Mouse (Mus musculus) stomach, embryonic 14.5 days (tissue): ENCODE measurements around the gene Plppr1. TPM values are rescaled to one million over a fixed set of nuclear protein-coding genes. Genes with fewer than 3 reads are reported as not detected.

ENCODE experiments used
- ATAC-seq: fragments of 200-750 bp; cut with Nextera tagmentation; 2 replicates; pipeline ENCODE4 v1.8.0; 2017; ENCODE audit warnings: low read depth, moderate TSS enrichment; ENCODE audit not compliant: insufficient number of reproducible peaks, insufficient read depth, low FRiP score
- H3K27ac ChIP-seq: fragments of 300-500 bp; sonication (generic); 2 replicates; pipeline ENCODE4 v1.5.1; 2014; ENCODE audit warnings: mild to moderate bottlenecking, low read length, moderate library complexity, mixed read lengths
- H3K27me3 ChIP-seq: fragments of 300-500 bp; sonication (generic); 2 replicates; pipeline ENCODE4 v1.6.1; 2014; ENCODE audit warnings: low read length, control low read depth, mixed read lengths; ENCODE audit not compliant: control insufficient read depth, insufficient read depth
- H3K36me3 ChIP-seq: fragments of 300-500 bp; sonication (generic); 2 replicates; pipeline ENCODE4 v1.6.1; 2014; ENCODE audit warnings: mild to moderate bottlenecking, control low read depth, low read length, moderate library complexity, mixed read lengths; ENCODE audit not compliant: control insufficient read depth, insufficient read depth
- H3K4me1 ChIP-seq: fragments of 300-500 bp; sonication (generic); 2 replicates; pipeline ENCODE4 v1.6.1; 2014; ENCODE audit warnings: low read length, control low read depth, mixed read lengths; ENCODE audit not compliant: control insufficient read depth, insufficient read depth
- H3K4me2 ChIP-seq: fragments of 300-500 bp; sonication (generic); replicated peaks from 2 replicates; pipeline ENCODE4 v1.6.1; 2014; ENCODE audit warnings: low read depth, low read length, control low read depth
- H3K4me3 ChIP-seq: fragments of 300-500 bp; sonication (generic); 2 replicates; pipeline ENCODE4 v1.5.1; 2014; ENCODE audit warnings: low read depth, low read length, control low read depth
- H3K9ac ChIP-seq: fragments of 300-500 bp; sonication (generic); replicated peaks from 2 replicates; pipeline ENCODE4 v1.6.1; 2014; ENCODE audit warnings: low read depth, mild to moderate bottlenecking, control low read depth, low read length, moderate library complexity, mixed read lengths
- H3K9me3 ChIP-seq: fragments of 300-500 bp; sonication (generic); 2 replicates; pipeline ENCODE4 v1.6.1; 2016; ENCODE audit warnings: low read depth, low read length, control low read depth; ENCODE audit not compliant: control insufficient read depth
- WGBS: fragments of 180-500 bp; shearing (Covaris S2); extraction: QIAGEN DNeasy Blood & Tissue Kit; methylation state at CpG from one replicate; pipeline ENCODE4 v1.1.7; 2014; 5-methylcytosine and 5-hydroxymethylcytosine counted together
- polyA plus RNA-seq: library from polyadenylated mRNA; unstranded; fragments of >200 nt; fragmentation: Nextera tagmentation; extraction: Ambion mirVana; gene quantifications from 2 replicates; pipeline ENCODE4 v1.2.1, GENCODE M21; 2014

Gene Plppr1
- polyA plus RNA-seq, 1 experiment from 2014 or later = 4.3 TPM

GRCm38 (mm10) chr4:49179471-49180181, 120.6 kb downstream of the Plppr1 start:
- 0 out of 2 replicates have a peak, but pooled peaks have one; percentile 53 for ATAC-seq
- no peak overlapping the region for H3K4me2 ChIP-seq
- H3K27me3 ChIP-seq = no peaks in the 10 kb centered on the region
- no peaks in the 10 kb centered on the region for H3K4me1 ChIP-seq
- H3K9ac ChIP-seq = no peak overlapping the region
- H3K27ac ChIP-seq = no peak overlapping the region
- no peaks in the 10 kb centered on the region for H3K36me3 ChIP-seq
- WGBS = 33% methylated on average over 2 of the region's 2 CpGs
- H3K9me3 ChIP-seq = no peaks in the 10 kb centered on the region
- H3K4me3 ChIP-seq = no peak overlapping the region

DNA sequence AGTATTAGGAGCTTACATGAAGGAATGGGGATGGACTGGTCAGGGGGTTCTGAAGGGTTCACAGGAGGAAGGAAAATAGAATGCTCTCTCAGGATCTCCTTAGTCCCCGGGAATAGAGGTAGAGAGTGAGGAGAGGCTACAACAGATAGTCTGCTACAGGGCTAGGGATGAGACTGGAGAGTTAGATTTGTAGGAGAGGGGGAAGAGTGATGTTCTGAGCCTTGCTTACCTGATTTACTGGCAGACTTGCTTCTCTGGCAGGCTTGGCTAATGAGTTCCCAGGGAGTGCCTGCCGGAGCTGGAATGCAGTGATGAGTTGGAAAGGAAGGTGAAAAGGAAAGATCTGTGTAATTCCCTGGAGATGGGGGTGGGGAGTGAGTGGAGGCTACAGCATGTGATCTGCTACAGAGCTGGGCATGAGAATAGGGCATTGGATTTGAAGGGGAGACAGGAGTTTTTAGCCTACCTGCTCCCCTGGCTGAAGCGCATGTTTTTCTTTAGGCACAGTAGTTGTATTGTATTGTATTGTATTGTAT, 131.0 kb downstream of the Plppr1 start:
- no peak overlapping the region for H3K27ac ChIP-seq
- 64% methylated on average over 3 of the region's 3 CpGs for WGBS
- ATAC-seq = no peak

DNA sequence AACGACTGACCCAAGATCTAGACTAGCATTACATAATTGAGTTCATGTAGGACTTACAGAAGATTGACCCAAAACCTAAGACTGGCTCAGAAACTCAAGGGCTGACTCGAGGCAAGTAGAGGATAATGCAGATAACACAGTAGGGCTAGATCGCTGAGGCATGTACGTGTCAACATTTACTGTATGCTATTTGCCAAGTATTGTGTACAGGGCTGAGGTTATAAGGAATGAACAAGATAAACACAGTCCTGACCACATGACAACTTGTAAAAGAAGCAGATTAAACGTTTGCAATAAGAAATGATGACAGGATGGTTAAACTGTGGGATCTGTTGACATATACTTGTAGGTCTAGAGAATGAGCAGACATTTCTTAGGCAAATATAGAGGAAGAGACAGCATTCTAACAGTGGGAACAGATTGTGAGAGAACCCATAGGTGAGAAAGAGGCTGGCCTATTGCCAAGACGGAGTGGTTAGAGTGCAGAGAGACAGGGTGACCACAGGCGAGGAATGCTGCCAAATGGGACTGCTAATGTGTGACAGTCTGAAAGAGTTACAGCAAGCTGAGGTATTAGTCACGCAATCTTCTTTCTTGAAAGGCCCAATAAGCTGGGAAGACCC, 138.2 kb downstream of the Plppr1 start:
- no peaks in the 10 kb centered on the region for H3K9me3 ChIP-seq
- no peaks in the 10 kb centered on the region for H3K36me3 ChIP-seq
- no peak overlapping the region for H3K4me3 ChIP-seq
- H3K9ac ChIP-seq = no peak overlapping the region
- H3K27ac ChIP-seq = no peak overlapping the region
- H3K27me3 ChIP-seq = no peaks in the 10 kb centered on the region
- ATAC-seq = peak; percentile 80
- H3K4me2 ChIP-seq = no peak overlapping the region
- WGBS = 41% methylated on average over 8 of the region's 8 CpGs
- H3K4me1 ChIP-seq = 0 out of 2 replicates have a peak, but pooled peaks cover 5% of the 10 kb centered on the region

More for the DNA sequence above, 131.0 kb downstream of the Plppr1 start:
- no peak overlapping the region for H3K4me3 ChIP-seq
- H3K4me2 ChIP-seq = no peak overlapping the region
- no peaks in the 10 kb centered on the region for H3K27me3 ChIP-seq
- H3K36me3 ChIP-seq = no peaks in the 10 kb centered on the region
- no peaks in the 10 kb centered on the region for H3K4me1 ChIP-seq
- H3K9ac ChIP-seq = no peak overlapping the region
- H3K9me3 ChIP-seq = no peaks in the 10 kb centered on the region

- no peak for ATAC-seq
- Histone ChIP-seq H3K9ac (no peak overlapping the region), H3K4me3 (no peak overlapping the region), H3K9me3 (no peaks in the 10 kb centered on the region), H3K27me3 (no peaks in the 10 kb centered on the region), H3K36me3 (no peaks in the 10 kb centered on the region), H3K27ac (no peak overlapping the region), H3K4me1 (no peaks in the 10 kb centered on the region), H3K4me2 (no peak overlapping the region)
- WGBS = 94% methylated on average over 1 of the region's 1 CpGs
Observed at GRCm38 (mm10) chr4:49210457-49210856, 151.4 kb downstream of the Plppr1 start.

DNA sequence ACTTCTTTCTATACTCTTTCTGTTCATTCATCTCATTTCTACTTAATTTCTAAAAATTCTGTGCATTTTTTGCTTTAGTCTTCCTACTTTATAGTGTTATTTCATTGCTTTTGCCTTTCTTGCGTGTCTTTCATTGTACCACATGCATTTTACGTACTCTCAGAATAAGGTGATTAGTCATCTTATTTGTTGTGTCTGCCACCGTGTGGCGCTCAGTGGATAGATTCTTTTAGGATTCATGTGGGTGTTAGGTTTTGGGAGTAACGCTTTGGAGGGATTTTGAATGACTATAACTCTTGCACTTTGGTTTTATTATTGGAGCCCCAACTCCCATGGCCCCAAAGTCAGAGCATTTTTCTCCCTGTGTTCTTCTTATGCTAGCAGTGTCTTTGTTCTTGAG, 152.5 kb downstream of the Plppr1 start:
- Histone ChIP-seq H3K27ac (peak overlapping the region; percentile 63; the same call in 1 of the 2 replicates), H3K4me3 (no peak overlapping the region), H3K27me3 (no peaks in the 10 kb centered on the region), H3K9ac (no peak overlapping the region), H3K4me2 (no peak overlapping the region), H3K36me3 (no peaks in the 10 kb centered on the region), H3K4me1 (no peaks in the 10 kb centered on the region), H3K9me3 (no peaks in the 10 kb centered on the region)
- no peak for ATAC-seq
- 59% methylated on average over 5 of the region's 5 CpGs for WGBS

DNA sequence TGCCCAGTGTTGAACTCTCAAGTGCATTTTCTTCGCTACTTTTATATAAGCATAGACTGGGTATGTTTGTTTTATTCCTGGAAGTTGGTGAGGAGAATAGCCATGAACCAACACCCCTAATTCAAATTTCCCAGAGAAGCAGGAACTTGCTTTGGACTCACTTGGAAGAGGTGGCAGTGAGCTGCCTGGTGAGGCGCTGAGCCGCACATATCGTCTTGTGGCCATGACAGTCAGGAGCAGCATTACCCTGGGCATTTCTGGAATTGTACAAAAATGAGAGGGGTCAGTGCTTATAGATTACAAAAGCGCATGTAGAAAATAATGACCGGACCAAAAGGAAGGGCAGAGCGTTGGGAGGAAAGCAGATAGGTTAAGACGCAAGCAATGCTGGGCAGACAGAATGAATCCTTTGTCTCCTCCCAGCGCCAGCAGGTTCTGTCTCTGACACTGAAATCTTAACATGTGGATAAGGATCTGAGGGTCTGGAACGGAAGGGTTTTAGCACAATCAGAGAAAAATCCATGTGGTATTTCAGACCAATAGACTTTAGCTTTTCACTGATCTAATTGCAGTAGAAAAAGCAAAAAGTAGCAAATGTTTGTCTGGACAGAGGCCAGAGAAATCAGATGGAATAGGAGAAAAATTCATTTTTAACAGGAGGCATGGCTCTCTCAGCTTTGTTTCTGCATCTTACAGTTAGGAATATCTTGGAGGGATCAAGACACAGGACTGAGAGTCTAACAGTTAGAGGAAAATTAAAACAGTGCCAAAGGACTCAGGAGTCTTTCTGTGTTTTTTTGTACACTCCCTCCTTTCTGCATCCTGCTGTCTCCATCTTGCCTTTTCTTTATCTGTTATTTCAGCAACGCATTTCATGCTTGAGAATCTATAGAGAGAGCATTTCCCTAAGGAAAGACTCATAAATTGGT, 153.8 kb downstream of the Plppr1 start:
- 0 out of 2 replicates have a peak, but pooled peaks have one; percentile 37 for ATAC-seq
- 52% methylated on average over 11 of the region's 11 CpGs for WGBS
- Histone ChIP-seq H3K36me3 (no peaks in the 10 kb centered on the region), H3K4me1 (no peaks in the 10 kb centered on the region), H3K4me2 (no peak overlapping the region), H3K9me3 (no peaks in the 10 kb centered on the region), H3K4me3 (no peak overlapping the region), H3K27me3 (no peaks in the 10 kb centered on the region), H3K27ac (peak overlapping the region; percentile 45; the same call in 1 of the 2 replicates), H3K9ac (no peak overlapping the region)

- WGBS = 70% methylated on average over 3 of the region's 3 CpGs
- H3K9me3 ChIP-seq = no peaks in the 10 kb centered on the region
- H3K4me2 ChIP-seq = no peak overlapping the region
- no peak for ATAC-seq
- H3K27me3 ChIP-seq = no peaks in the 10 kb centered on the region
- H3K4me3 ChIP-seq = no peak overlapping the region
- H3K27ac ChIP-seq = no peak overlapping the region
- H3K36me3 ChIP-seq = no peaks in the 10 kb centered on the region
- no peak overlapping the region for H3K9ac ChIP-seq
- H3K4me1 ChIP-seq = no peaks in the 10 kb centered on the region
Observed at GRCm38 (mm10) chr4:49214341-49214740, 155.3 kb downstream of the Plppr1 start.

GRCm38 (mm10) chr4:49223501-49223900, 164.4 kb downstream of the Plppr1 start:
- no peak overlapping the region for H3K4me3 ChIP-seq
- 59% methylated on average over 6 of the region's 6 CpGs for WGBS
- H3K9me3 ChIP-seq = no peaks in the 10 kb centered on the region
- no peaks in the 10 kb centered on the region for H3K4me1 ChIP-seq
- H3K4me2 ChIP-seq = no peak overlapping the region
- no peaks in the 10 kb centered on the region for H3K27me3 ChIP-seq
- no peak overlapping the region for H3K27ac ChIP-seq
- no peaks in the 10 kb centered on the region for H3K36me3 ChIP-seq
- no peak overlapping the region for H3K9ac ChIP-seq
- ATAC-seq = no peak
